Mouse (Mus musculus) naive thymus-derived CD4-positive, alpha-beta T cell, adult 5 months (primary cell): ENCODE results near the gene Tspan2. TPM values are rescaled to one million over a fixed set of nuclear protein-coding genes. Genes with fewer than 3 reads are reported as not detected.

Experiments used
- polyA plus RNA-seq: library from polyadenylated mRNA; unstranded; fragments of 100-300 nt; shearing (Covaris generic); gene quantifications from one replicate; pipeline ENCODE4 v1.2.1, GENCODE M21; 2017

Gene Tspan2
- polyA plus RNA-seq = 0.29 TPM

DNA sequence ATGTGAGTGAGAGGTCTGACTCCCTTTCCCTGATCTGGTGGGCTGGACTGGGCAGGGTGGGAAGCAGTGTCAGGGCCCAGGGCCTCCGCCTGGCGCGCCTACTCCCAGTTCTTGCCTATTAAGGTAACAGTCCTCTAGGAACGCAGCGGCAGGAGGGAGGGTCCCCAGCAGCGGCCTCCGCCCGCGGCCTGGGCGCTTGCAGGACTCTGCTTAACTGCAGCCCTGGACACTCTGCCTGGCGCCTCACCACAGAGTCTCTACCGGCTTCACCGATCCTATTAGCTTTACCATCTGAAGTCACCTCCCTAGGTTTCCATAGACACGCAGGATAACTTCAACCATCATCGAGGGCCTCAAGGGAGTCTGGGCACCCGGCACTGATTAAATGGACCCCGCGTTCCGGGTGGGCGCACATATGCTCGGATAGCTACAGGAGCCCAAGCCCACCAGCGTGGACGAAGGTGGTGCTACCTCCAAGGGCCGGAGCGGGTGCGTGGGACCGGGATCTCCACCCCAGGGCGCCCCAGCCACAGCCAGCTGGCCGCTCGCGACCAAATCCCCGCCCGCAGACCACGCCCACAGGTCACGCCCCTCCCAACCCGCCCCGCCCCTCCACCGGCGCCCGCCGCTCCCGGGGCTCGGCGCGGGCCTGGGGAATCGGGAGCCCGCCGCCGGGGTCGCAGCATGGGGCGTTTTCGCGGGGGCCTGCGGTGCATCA is at the start of gene Tspan2:
Gene Tspan2 (plus strand): TSS at position 217 of the 718 bp plus-strand sequence.

DNA sequence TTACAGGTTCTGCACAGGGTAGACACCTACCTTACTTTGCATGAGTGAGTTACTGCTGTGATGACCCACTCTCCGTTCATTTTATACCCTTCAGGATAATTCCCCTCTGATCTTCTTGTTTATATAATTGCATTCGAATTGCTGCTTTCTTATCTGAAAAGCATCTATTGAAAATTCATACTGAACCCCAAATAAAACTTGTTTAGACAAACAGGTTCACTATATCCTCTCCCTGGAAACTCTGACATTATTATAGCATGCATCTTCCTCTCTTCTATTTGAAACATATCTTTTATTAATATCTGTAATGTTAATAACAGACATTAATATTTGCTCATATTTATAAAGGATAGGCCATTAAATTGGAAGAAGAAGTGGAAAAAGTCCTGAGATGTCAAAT is 48.3 kb downstream of the Tspan2 start, which contains the start of gene Tshb:
Gene Tshb (minus strand): TSS at position 101 of the 400 bp plus-strand sequence.

Other genes with a start within 250 kb of the Tspan2 start
- gene Tshb, start 48.2 kb downstream of the Tspan2 start, polyA plus RNA-seq = 0.10 TPM
- gene Sycp1, start 201.6 kb downstream of the Tspan2 start, polyA plus RNA-seq = not detected
- not detected for gene Nr1h5, start 229.6 kb downstream of the Tspan2 start, polyA plus RNA-seq